Comparison of ENCODE assay signal across 20 mouse cellular contexts in genomic region chr17:84348865-84349264, GRCm38 (mm10).
DNase-seq lines count a peak whose midpoint lies in the region; ATAC-seq lines count a peak whose summit lies in the region.
"Had no signal": no experiment of that assay in that cellular context is flagged by ENCODE, and none has a peak within 500 bp of the region (broad histone marks: within the 10 kb centered on the region; RNA-seq: fewer than 3 reads in every experiment).

No protein-coding gene starts in this region.

- ATAC-seq in granulocyte monocyte progenitor cell, adult 5-6 weeks (replicated peaks; ENCODE audit: poor library complexity, severe bottlenecking): peak; percentile 25
- ATAC-seq: activated CD4-positive, CD25-positive, alpha-beta regulatory T cell, adult 4 months; CD4-positive, CD25-positive, alpha-beta regulatory T cell, adult 4 months; Patski had no signal

- intact Hi-C loops in heart, postnatal 10 days (cut with DNase I): no loop called here

- DNase-seq in heart, adult 11 months: peak; percentile 70
- DNase-seq in heart, postnatal 10 days: no peak
- DNase-seq in adipocyte (ENCODE audit: low spot score): peak; percentile 58
- no peak for DNase-seq in right cerebral cortex, postnatal 36 days (ENCODE audit: low spot score in 2 of 2)
- no peak for DNase-seq in gastrocnemius, postnatal 25 days
- DNase-seq: adrenal gland, adult 2 months; adrenal gland, adult 8-10 months; adrenal gland, postnatal 10 days; adrenal gland, postnatal 14 days; adrenal gland, postnatal 25 days; adrenal gland, postnatal 36 days; B cell, adult 2 months; cerebellum, adult 11 months; cerebellum, adult 11-12 months; cerebellum, adult 18-20 months; cerebellum, adult 2 months had no signal

Comparison
In these comparisons a context has a peak if more than half of its experiments do, and no peak if none do; other contexts are left out.
1. DNase-seq: peak in heart, adult 11 months (single experiment) and adipocyte (single experiment); none in heart, postnatal 10 days (0 of 2), right cerebral cortex, postnatal 36 days (0 of 2) and gastrocnemius, postnatal 25 days (single experiment).